Mouse (Mus musculus): ENCODE results near the gene Plcd3. TPM values are rescaled to one million over a fixed set of nuclear protein-coding genes. Genes with fewer than 3 reads are reported as not detected.

Plcd3 gene
- total and polyA plus RNA-seq, 3 experiments, result 7.1 to 24.3 (median 11.3) TPM

GRCm38 (mm10) chr11:103146386-103146785 is 44.9 kb upstream of the Plcd3 start:
- no peak overlapping the region for H3K9ac ChIP-seq (ENCODE audit: insufficient read depth, low read depth)
- dilution Hi-C loops (cut with MboI; ENCODE audit: extremely low pct_ligation_motif_present, extremely low pct_unique_long_range_greater_than_20kb, low sequenced_read_pairs), result no loop called here
- H3K36me3 ChIP-seq (replicated peaks in 1 of 2; ENCODE audit: control insufficient read depth in 1 of 2, insufficient read depth in 1 of 2, low read length in 1 of 2), result peaks cover 0 to 5% of the 10 kb centered on the region in 2 experiments
- H3K27ac ChIP-seq (ENCODE audit: insufficient read depth, low read depth), result no peak overlapping the region
- H3K27me3 ChIP-seq (replicated peaks), result no peaks in the 10 kb centered on the region
- in situ Hi-C loops (cut with MboI; ENCODE audit: low pct_ligation_motif_present, low pct_unique_long_range_greater_than_20kb, low sequenced_read_pairs), result no loop called here
- DNase-seq (ENCODE audit: extremely low read depth), result no peak
- H3K4me3 ChIP-seq (replicated peaks in 1 of 3; ENCODE audit: low read depth in 2 of 3, low read length in 2 of 3, poor library complexity in 1 of 3), result no peak overlapping the region
- no peak overlapping the region for H3K4me2 ChIP-seq (ENCODE audit: insufficient read depth, low read depth, poor library complexity, severe bottlenecking)
- H3K9me3 ChIP-seq (replicated peaks; ENCODE audit: low read length), result no peaks in the 10 kb centered on the region
- peaks cover 30 to 55% of the 10 kb centered on the region in 2 experiments for H3K4me1 ChIP-seq (ENCODE audit: control insufficient read depth in 1 of 2, insufficient read depth in 2 of 2)
- no peak for TF ChIP-seq NRF1 (IDR thresholded peaks at IDR 0.05; ENCODE audit: low read depth, low read length)
- TF ChIP-seq ETS1 (conservative IDR thresholded peaks at IDR 0.05; ENCODE audit: low read depth, low read length), result no peak
- peak in 1 of 2 experiments; percentile 19; a peak in 1 of 4 replicates for TF ChIP-seq CTCF (conservative IDR thresholded peaks at IDR 0.05 in 1 of 2, IDR thresholded peaks at IDR 0.05 in 1 of 2; ENCODE audit: low read depth in 2 of 2, low read length in 2 of 2)
- TF ChIP-seq JUN (IDR thresholded peaks at IDR 0.05; ENCODE audit: insufficient read depth, low read depth, low read length), result no peak
- no peak for TF ChIP-seq USF2 (conservative IDR thresholded peaks at IDR 0.05; ENCODE audit: low read depth, low read length)
- no peak for TF ChIP-seq ZMIZ1 (IDR thresholded peaks at IDR 0.05; ENCODE audit: low read depth, low read length)
- TF ChIP-seq RAD21 (IDR thresholded peaks at IDR 0.05; ENCODE audit: low read depth, low read length), result no peak; the same call in 1 of the 2 replicates
- no peak for TF ChIP-seq UBTF (IDR thresholded peaks at IDR 0.05; ENCODE audit: low read depth, low read length)
- peak; percentile 65 for TF ChIP-seq ZNF384 (IDR thresholded peaks at IDR 0.05; ENCODE audit: low read depth, low read length)
- no peak for TF ChIP-seq TCF12 (IDR thresholded peaks at IDR 0.05; ENCODE audit: low read depth, low read length)
- TF ChIP-seq BHLHE40 (IDR thresholded peaks at IDR 0.05; ENCODE audit: low read depth, low read length), result no peak
- H3K79me2 ChIP-seq (replicated peaks; ENCODE audit: control insufficient read depth, extremely low read depth, insufficient read depth, poor library complexity, severe bottlenecking), result no peaks in the 10 kb centered on the region

GRCm38 (mm10) chr11:103144309-103145285 is 43.1 kb upstream of the Plcd3 start:
- dilution Hi-C loops (cut with MboI; ENCODE audit: extremely low pct_ligation_motif_present, extremely low pct_unique_long_range_greater_than_20kb, low sequenced_read_pairs) (no loop called here), in situ Hi-C loops (cut with MboI; ENCODE audit: low pct_ligation_motif_present, low pct_unique_long_range_greater_than_20kb, low sequenced_read_pairs) (no loop called here)
- Histone ChIP-seq H3K36me3 (replicated peaks in 1 of 2; ENCODE audit: control insufficient read depth in 1 of 2, insufficient read depth in 1 of 2, low read length in 1 of 2) (peaks cover 10 to 23% of the 10 kb centered on the region in 2 experiments), H3K79me2 (replicated peaks; ENCODE audit: control insufficient read depth, extremely low read depth, insufficient read depth, poor library complexity, severe bottlenecking) (no peaks in the 10 kb centered on the region), H3K4me2 (ENCODE audit: insufficient read depth, low read depth, poor library complexity, severe bottlenecking) (0 out of 2 replicates have a peak overlapping the region, but pooled peaks have one; percentile 1), H3K27me3 (replicated peaks) (no peaks in the 10 kb centered on the region), H3K9me3 (replicated peaks; ENCODE audit: low read length) (no peaks in the 10 kb centered on the region), H3K4me3 (replicated peaks in 1 of 3; ENCODE audit: low read depth in 2 of 3, low read length in 2 of 3, poor library complexity in 1 of 3) (no peak overlapping the region), H3K4me1 (ENCODE audit: control insufficient read depth in 1 of 2, insufficient read depth in 2 of 2) (peaks cover 33 to 55% of the 10 kb centered on the region in 2 experiments), H3K9ac (ENCODE audit: insufficient read depth, low read depth) (peak overlapping the region; percentile 7), H3K27ac (ENCODE audit: insufficient read depth, low read depth) (peak overlapping the region; percentile 52; the same call in 1 of the 2 replicates)
- DNase-seq (ENCODE audit: extremely low read depth), result peak; percentile 57
- TF ChIP-seq MXI1 (IDR thresholded peaks at IDR 0.05; ENCODE audit: low read depth, low read length) (no peak; the same call in 1 of the 2 replicates), JUND (conservative IDR thresholded peaks at IDR 0.05; ENCODE audit: low read depth, low read length) (peak; percentile 88), TCF12 (IDR thresholded peaks at IDR 0.05; ENCODE audit: low read depth, low read length) (peak; percentile 79), POLR2A (IDR thresholded peaks at IDR 0.05; ENCODE audit: low read depth, low read length) (peak; percentile 44; the same call in 1 of the 2 replicates), E2F4 (IDR thresholded peaks at IDR 0.05; ENCODE audit: insufficient replicate concordance, low read depth, low read length) (no peak), CTCF (conservative IDR thresholded peaks at IDR 0.05 in 1 of 2, IDR thresholded peaks at IDR 0.05 in 1 of 2; ENCODE audit: low read depth in 2 of 2, low read length in 2 of 2) (no peak), MAFK (IDR thresholded peaks at IDR 0.05; ENCODE audit: insufficient replicate concordance, low read length) (no peak), RCOR1 (conservative IDR thresholded peaks at IDR 0.05; ENCODE audit: low read depth, low read length) (no peak), HCFC1 (IDR thresholded peaks at IDR 0.05; ENCODE audit: low read depth, low read length) (no peak; the same call in 1 of the 2 replicates), GABPA (IDR thresholded peaks at IDR 0.05; ENCODE audit: insufficient replicate concordance, low read depth, low read length) (no peak), ZC3H11A (IDR thresholded peaks at IDR 0.05; ENCODE audit: low read depth, low read length) (no peak), RAD21 (IDR thresholded peaks at IDR 0.05; ENCODE audit: low read depth, low read length) (no peak), BHLHE40 (IDR thresholded peaks at IDR 0.05; ENCODE audit: low read depth, low read length) (peak; percentile 66), TBP (conservative IDR thresholded peaks at IDR 0.05; ENCODE audit: low read depth, low read length) (0 out of 2 replicates have a peak, but pooled peaks have one; percentile 43), SIN3A (IDR thresholded peaks at IDR 0.05; ENCODE audit: low read length) (peak; percentile 62; the same call in 1 of the 2 replicates), POLR2AphosphoS2 (IDR thresholded peaks at IDR 0.05; ENCODE audit: low read depth, low read length) (no peak), CHD1 (IDR thresholded peaks at IDR 0.05; ENCODE audit: low read depth, low read length) (peak; percentile 96), NELFE (IDR thresholded peaks at IDR 0.05; ENCODE audit: low read depth, low read length) (no peak), SMC3 (IDR thresholded peaks at IDR 0.05; ENCODE audit: low read depth, low read length) (no peak), ETS1 (conservative IDR thresholded peaks at IDR 0.05; ENCODE audit: low read depth, low read length) (0 out of 2 replicates have a peak, but pooled peaks have one; percentile 44), MYC (IDR thresholded peaks at IDR 0.05; ENCODE audit: low read depth, low read length) (no peak), ZNF384 (IDR thresholded peaks at IDR 0.05; ENCODE audit: low read depth, low read length) (no peak), PAX5 (IDR thresholded peaks at IDR 0.05; ENCODE audit: low read length) (no peak)

All from CH12.LX (cell line).